Mouse (Mus musculus) spleen, postnatal 14 days (tissue): ENCODE results near the gene Ndufaf2.

Experiments
- DNase-seq, 2 experiments: peaks; one replicate each; pipeline ENCODE4 v3.0.0; 2021 to 2022; ENCODE audit warnings: low spot score in 2 of 2

Ndufaf2 gene

DNA sequence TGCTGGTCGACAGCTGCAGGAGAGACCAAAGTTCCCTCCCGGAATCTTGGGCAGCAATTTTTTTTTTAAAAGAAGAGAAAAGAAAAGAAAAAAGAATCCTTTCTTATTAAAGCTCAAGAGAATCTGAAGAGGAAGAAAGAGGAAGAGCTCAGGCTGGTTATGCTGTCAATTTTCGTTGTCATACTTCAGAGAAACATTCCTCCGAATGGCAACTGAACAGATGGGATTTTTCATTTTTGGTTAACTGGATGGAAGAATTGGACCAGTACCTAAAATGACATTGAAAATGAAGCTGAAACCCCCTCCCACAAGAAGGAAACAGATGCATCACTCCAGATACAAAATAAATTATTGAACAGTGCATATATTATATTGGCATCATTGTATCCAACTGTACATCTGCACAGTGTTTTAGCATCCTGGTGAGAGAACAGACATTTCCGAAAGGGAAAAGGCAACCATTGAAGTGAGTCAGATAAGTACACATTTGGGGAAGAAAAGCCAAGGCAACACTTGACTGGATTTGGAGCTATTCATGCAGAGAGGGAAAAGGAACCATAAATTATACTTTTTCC is 19.9 kb downstream of the Ndufaf2 start:
- DNase-seq: no peak

DNA sequence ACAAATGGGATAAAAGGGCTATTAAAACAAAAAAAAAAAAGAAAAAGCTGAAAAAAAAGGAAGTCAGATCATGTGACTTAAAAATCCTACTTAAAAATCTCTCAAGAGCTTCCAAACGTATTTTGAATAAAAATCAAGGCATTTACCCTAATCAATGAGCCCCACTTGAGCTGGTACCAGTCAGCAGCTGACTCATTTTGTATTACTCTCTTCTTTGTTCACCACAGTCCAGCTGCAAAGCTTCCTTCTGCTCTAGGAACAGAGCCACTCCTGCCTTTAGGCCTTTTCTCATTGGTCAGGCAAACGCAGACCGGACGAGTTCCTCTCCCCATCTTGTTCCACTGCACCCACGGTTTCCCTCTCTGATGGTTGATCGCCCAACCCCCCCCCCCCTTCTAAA is 22.8 kb downstream of the Ndufaf2 start:
- no peak for DNase-seq

- DNase-seq: no peak
These were observed 26.2 kb downstream of the Ndufaf2 start for GRCm38 (mm10) chr13:108132031-108132819.

- no peak for DNase-seq
These were observed 27.7 kb downstream of the Ndufaf2 start for GRCm38 (mm10) chr13:108130737-108131136.

DNA sequence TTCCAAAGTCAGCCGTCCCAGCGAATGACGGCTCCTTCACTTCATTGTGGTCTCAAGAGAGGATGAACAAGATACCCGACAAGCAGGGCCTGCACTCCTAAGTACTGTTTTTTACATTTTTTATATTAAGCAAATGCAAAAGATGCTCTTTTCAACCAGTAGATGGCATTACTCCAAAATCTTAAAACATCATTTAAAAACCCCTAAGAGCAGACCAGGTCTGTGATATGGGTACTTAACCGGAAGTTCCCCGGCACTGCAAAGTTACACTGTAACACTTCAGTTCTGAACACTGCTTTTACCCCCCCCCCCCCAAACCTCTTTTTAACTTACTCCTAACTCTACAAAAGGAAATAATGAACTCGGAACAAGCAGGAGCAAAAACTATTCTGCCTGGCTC is 29.4 kb downstream of the Ndufaf2 start:
- DNase-seq: no peak

GRCm38 (mm10) chr13:108127883-108128282 is 30.5 kb downstream of the Ndufaf2 start:
- no peak for DNase-seq

- DNase-seq: peak in 1 of 2 experiments; percentile 33
These were observed 31.3 kb downstream of the Ndufaf2 start for GRCm38 (mm10) chr13:108127130-108127529.

- no peak for DNase-seq
These were observed 32.2 kb downstream of the Ndufaf2 start for GRCm38 (mm10) chr13:108126246-108126645.

DNA sequence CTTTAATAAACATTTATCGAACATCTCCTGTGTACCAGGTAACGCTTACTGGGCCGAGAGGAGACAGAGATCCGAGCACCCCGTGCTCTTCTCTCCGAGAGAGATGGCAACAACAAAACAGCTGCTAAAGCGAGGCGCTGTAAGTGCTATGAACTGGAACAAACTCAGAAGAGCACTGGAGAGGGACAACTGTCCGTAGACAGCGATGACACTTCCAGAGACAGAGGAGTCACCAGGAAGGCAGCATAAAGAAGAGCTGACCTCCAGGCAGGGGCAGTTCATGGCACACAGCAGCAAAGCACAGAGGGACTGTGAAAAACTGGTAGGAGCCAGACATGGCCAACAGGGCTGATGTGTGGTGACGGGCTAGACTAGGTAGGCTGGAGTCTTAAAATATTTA is 34.3 kb downstream of the Ndufaf2 start:
- no peak for DNase-seq

- no peak for DNase-seq
These were observed 35.2 kb downstream of the Ndufaf2 start for GRCm38 (mm10) chr13:108123109-108123723.

GRCm38 (mm10) chr13:108119411-108120310 is 38.8 kb downstream of the Ndufaf2 start:
- DNase-seq: no peak

- DNase-seq: no peak
These were observed 40.2 kb downstream of the Ndufaf2 start for GRCm38 (mm10) chr13:108118188-108118587.

DNA sequence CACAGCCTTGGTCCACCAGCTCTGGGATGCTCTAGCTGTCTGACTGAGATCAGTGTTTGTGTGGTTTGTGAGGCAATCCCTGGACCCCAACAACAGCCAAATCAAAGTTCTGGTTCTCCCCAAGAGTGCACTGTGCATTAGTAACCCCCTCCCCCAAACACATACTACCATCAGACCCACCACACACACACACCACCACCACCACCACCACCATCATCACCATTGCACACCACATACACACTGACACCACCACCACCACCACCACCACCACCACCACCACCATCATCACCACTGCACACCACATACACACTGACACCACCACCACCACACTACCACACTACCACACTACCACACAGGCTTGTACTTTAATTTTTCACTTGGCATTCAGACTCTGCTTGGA is 40.8 kb downstream of the Ndufaf2 start:
- no peak for DNase-seq

- DNase-seq: no peak
These were observed 44.2 kb downstream of the Ndufaf2 start for GRCm38 (mm10) chr13:108114257-108114656.

DNA sequence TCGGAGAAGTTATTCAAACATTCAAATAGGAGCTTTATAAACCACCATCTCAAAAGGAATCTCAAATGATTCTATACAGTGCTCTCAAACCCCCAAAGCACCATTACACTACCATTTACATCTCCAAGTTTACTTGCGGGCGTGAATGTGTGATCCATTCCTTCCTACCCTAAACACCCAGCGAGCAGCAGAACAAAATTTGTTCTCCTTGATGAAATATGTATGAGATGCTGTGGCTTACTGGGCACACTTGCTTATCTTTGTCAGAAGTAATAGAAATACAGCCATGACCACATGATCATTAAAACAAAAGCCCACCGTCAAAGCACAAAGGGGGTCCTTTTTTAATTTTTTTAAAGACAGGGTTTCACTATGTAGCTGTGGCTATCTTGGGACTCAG is 44.9 kb downstream of the Ndufaf2 start:
- no peak for DNase-seq

DNA sequence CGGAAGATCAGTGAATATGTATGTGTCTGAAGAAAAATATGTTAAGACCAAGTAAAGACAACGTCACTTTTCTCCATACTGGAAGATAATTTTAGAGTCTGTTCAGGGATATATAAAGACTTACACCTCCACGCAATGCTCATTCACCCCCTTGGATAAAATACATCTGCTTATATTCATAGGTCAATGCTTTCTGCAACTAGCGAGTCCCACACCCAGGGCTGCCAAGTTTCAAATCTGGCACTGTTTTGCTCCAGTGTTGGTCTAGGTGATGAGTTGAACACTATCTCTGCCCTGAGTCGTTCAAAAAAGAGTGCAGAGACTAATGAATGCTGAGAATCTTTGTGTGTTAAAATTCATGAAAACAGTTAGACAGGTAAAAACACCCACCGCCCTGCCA is 47.5 kb downstream of the Ndufaf2 start:
- no peak for DNase-seq

GRCm38 (mm10) chr13:108100700-108101099 is 57.7 kb downstream of the Ndufaf2 start:
- no peak for DNase-seq

- DNase-seq: no peak
These were observed 62.0 kb downstream of the Ndufaf2 start for GRCm38 (mm10) chr13:108096446-108096845.

GRCm38 (mm10) chr13:108095617-108096016 is 62.8 kb downstream of the Ndufaf2 start:
- DNase-seq: no peak

- DNase-seq: no peak
These were observed 63.7 kb downstream of the Ndufaf2 start for GRCm38 (mm10) chr13:108094681-108095080.

DNA sequence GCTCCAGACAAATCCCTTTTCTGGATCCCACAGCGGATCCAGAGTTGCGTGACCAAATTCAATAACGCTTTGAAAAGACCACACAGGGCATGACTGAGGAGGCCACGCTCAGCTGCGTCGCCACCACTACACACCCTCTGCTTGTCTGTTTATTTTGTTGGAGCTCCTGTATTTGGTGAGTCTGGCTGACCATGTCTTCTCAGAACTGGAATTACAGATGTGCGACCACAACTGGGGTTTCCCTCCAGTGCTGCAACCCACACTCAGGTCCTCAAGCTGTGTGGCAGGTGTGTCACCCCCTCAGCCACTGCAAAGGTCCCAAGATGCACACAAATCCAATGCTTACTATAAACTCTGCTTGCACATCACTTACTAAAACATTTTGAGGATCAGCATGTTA is 66.1 kb downstream of the Ndufaf2 start:
- no peak for DNase-seq

DNA sequence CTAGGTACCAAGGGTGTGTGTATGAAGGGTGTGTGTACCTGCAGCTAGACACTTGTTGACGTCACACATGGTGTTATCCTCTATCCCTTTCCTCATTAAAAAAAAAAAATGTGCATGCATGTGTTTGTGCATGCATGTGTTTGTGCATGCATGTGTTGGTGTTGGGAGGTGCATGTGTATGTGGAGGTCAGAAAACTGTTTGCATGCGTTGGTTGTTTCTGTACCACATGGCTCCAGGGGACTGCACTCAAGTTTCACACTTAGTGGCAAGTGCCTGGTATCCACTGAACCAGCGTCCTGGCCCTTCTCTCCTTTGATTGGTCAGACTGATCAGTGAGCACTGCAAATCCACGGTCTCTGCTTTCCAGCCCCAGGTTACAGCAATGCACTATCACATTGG is 71.7 kb downstream of the Ndufaf2 start:
- DNase-seq: no peak
